ENCODE assay signal across 16 mouse cellular contexts in the genomic region with DNA sequence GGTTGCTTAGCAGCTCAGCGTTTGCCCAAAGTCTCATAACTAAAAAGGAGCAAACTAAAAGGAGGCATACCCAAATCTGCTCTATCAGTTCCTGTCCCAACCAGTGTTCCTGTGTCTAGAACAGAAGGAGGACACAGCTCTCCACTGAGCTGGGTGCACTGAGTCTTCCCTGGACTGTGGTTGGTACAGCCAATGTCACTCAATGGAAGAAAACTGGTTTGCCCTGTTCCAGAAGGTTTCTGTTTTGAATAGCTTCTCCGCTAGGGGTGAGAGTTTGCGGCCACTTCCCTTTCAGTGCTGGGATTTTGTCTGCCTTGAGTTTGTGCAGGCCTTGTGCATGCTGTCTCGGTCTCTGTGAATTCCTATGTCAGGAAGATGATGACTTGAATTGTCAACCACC.
"Had no signal": no experiment of that assay in that cellular context is flagged by ENCODE, and none has a peak within 500 bp of the region (broad histone marks: within the 10 kb centered on the region; RNA-seq: fewer than 3 reads in every experiment).

No protein-coding gene starts in this region.

- H3K4me2 ChIP-seq: limb, embryonic 13.5 days; neural tube, embryonic 15.5 days had no signal

- H3K9me3 ChIP-seq: limb, embryonic 13.5 days; midbrain, embryonic 10.5 days; neural tube, embryonic 15.5 days had no signal

- H3K4me1 ChIP-seq: midbrain, embryonic 10.5 days; neural tube, embryonic 15.5 days had no signal

- DNase-seq: kidney, adult 8-10 months; kidney, postnatal 10 days; kidney, postnatal 4 days; left cerebral cortex, postnatal 4 days; lung, adult 18-20 months; lung, postnatal 4 days; midbrain, embryonic 14.5 days; right cerebral cortex, adult 18-20 months; right cerebral cortex, postnatal 25 days; thymus, postnatal 4 days had no signal

- ATAC-seq: intestine, embryonic 16.5 days had no signal

- H3K4me3 ChIP-seq: limb, embryonic 13.5 days; midbrain, embryonic 10.5 days; myocyte; neural tube, embryonic 15.5 days had no signal

- H3K36me3 ChIP-seq: limb, embryonic 13.5 days; midbrain, embryonic 10.5 days; neural tube, embryonic 15.5 days had no signal

- H3K27me3 ChIP-seq: limb, embryonic 13.5 days; neural tube, embryonic 15.5 days had no signal

- H3K27ac ChIP-seq: limb, embryonic 13.5 days; liver, embryonic 14.5 days; midbrain, embryonic 10.5 days; neural tube, embryonic 15.5 days had no signal

- H3K9ac ChIP-seq: limb, embryonic 13.5 days; liver, embryonic 14.5 days; neural tube, embryonic 15.5 days had no signal
